Mouse (Mus musculus) ovary, adult 18-20 months (tissue): ENCODE data around the gene Slx.
"Not testable (repeated sequence)": the region's sequence is repeated elsewhere in the genome, so short reads cannot be mapped to it uniquely, and the experiment has no call there.

Experiments
- DNase-seq: peaks from one replicate; pipeline ENCODE4 v3.0.0; 2022; ENCODE audit warnings: low spot score, mixed read lengths

Gene Slx

GRCm38 (mm10) chrX:26545465-26545864 is at the start of gene Slx:
Gene Slx, minus strand, starts transcription at chrX:26545565.
- not testable (repeated sequence) for DNase-seq
